Mouse (Mus musculus): ENCODE results near the gene Pld5. TPM values are rescaled to one million over a fixed set of nuclear protein-coding genes. Genes with fewer than 3 reads are reported as not detected.

Pld5 gene
- total RNA-seq (2014; fragmentation: Nextera tagmentation) (not detected in 2 replicates), total RNA-seq (2017) (not detected in 2 replicates)

DNA sequence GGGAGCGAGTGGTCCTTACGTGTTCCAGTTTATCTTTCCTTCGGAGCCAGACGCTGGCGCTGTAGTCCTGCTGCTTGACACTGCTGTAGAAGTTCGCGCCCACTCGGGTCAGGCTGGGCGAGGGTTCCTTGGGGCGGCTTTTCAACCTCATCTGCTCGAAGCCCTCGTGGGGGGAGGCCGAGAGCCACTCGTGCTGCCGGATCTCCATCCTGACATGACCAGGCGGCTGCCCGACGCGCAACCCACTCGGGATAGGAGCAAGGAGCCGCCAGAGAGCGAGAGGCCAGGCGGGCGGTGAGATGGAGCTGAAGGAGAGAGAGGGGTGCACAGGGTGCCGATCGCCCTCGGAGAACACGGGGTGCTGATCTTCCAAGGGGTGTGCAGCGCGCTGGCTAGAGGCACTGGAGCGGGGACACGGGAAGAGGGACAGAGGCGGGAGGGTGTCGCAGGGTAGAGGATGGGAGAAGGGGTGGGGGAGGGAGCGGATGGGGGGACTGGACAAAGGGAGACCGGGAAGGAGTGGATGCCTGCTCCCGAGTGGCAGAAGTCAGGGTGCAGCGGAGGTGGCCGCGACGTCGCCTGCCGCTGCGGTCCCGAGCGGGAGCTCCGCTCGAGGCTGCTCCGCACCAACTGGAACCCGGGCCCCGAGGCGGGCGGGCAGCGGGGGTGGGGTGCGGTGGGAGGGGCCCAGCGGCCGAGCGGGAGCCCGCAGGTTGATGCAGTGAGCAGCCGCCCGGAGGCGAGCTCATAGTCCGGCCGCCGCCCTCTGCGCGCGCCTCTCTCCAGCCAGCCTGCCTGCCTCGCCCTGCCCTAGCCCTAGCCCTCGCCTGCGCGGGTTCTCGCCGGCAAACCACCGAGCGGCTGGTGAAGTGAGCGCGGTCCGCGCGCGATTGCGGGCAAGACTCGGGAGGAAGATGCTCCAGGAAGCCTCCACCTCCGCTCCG is at the start of gene Pld5:
Gene Pld5 (minus strand): TSS at position 646 of the 944 bp plus-strand sequence.
- 0 out of 2 replicates have a peak, but pooled peaks have one; percentile 18 for ATAC-seq (replicated peaks; ENCODE audit: low FRiP score, low TSS enrichment, poor library complexity, severe bottlenecking)

DNA sequence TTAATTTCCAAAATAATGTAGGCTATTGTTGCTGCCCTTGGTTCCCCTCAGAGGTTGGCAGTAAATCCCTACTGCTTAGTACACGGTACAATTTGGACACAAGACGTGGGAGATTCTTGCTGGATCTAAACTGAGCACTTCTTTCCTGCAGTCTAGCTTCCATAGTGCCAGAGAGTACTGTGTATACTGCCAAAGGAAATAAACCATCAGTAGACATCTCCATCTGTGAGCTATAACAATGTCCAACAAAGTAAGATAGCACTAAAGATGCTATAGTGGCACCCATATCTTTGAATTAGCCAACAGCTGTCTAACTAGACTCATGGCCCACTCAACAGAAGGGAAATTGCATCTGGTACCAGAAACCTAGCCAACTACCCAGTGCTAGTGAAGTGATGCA is 40.0 kb upstream of the Pld5 start:
- ATAC-seq (replicated peaks; ENCODE audit: low FRiP score, low TSS enrichment, poor library complexity, severe bottlenecking) = no peak

DNA sequence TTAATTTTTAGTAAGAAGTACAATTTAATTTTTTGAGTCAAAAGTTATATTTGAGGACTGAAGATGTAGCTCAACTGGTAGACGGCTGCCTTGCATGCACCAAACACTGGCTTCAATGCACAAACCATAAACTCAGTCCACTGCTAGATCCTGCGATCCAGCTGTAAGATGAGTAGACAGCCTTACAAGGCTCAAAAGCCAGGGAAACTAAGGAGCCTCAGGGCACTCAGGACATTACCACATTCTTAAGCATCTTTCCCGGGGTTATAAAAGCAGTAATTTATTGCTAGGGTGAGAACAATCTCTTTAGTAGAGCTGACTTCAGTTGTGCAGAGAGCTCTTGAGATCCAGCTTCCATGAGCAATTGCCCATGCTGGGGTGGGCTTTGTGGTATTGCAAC is 35.1 kb upstream of the Pld5 start:
- no peak for ATAC-seq (replicated peaks; ENCODE audit: low FRiP score, low TSS enrichment, poor library complexity, severe bottlenecking)

DNA sequence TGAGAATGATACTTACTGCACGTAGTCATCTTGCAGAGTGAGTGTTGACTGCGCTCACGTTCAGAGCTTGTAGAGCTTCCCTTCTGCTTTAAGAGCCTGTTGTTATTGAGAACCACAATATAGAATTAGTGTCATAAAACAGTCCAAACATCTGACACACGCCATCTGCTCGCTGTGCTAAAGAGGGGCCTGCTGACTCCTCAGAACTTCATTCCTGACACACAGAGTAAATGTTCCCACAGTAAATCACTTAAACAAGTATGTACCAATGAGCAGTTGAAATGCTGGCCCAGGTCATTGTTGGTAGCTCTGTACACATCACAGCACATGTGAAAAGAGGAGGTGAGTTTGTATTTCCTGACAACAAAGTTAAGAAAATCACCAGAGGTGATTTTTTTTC is 14.3 kb upstream of the Pld5 start:
- ATAC-seq (replicated peaks; ENCODE audit: low FRiP score, low TSS enrichment, poor library complexity, severe bottlenecking) = no peak

DNA sequence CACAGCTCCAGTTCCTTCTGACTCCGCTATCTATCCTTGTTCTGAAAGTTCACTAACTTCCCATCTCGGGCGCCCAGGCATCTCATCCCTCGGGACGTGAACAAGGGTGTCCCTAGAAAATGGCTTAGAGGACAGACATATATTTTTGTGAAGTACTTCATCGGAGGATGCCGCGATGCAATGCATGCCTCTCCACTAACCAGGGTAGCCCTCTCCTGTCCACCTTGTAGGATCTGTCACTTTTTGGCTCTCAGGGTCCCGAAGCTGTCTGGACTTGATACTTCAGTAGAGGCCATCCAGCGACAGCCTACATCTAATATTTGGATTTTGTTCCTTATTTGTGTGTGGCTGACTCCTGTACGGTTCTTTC is 484 bp upstream of the Pld5 start:
- ATAC-seq (replicated peaks; ENCODE audit: low FRiP score, low TSS enrichment, poor library complexity, severe bottlenecking) = no peak

DNA sequence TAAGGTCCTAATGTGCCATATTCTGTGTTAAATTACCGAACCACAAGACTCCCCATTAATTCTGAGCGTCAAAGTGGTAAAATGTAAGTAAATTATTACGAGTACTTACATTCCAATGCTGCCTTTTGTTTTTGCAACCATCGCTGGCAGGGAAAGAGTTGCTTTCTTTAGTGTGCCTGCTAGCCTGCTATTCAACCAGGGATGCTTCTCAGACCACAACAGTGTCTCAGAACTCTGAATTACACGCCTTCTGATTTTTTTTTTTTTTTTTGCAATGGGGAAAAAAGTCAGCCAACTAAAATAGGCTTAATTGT is 26.4 kb downstream of the Pld5 start:
- no peak for ATAC-seq (replicated peaks; ENCODE audit: low FRiP score, low TSS enrichment, poor library complexity, severe bottlenecking)

DNA sequence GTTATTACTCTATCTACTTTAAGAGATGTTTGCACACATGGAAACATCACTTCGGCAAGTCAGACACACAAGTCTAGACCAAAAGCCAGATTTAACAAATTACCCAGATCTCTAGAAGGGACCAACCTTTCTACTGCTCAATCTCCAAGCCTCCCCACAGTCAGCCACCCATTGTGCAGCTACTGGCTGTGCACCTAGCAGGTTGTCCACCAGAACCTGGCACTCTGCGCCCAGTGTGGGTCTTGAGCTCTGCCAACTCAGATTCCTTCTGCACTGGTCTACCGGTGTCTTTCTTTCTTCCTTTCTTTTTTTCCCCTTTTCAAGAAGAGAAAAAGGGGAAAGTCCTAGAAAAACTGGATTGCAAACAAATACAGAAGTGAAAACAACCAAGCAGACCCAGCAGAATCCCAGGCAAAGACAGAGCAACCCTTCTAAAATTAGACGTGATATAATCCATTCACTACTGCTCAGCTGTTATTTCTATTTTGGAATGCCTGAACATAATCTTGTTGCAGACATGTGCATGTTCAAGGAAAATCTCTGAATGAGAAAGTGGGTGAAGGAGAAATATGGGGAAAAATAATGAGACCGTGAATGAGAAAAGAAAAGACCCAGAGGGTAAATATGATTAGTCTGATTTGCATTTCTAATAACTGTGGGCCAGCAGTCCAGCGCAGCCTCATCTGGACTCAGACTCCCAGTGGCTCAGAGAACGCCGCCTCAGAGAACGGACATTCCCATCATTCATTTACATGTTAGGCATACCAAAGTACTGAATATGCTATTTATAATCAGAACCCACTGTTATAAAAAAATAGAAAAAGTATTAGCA is 27.0 kb downstream of the Pld5 start:
- ATAC-seq (replicated peaks; ENCODE audit: low FRiP score, low TSS enrichment, poor library complexity, severe bottlenecking) = no peak

DNA sequence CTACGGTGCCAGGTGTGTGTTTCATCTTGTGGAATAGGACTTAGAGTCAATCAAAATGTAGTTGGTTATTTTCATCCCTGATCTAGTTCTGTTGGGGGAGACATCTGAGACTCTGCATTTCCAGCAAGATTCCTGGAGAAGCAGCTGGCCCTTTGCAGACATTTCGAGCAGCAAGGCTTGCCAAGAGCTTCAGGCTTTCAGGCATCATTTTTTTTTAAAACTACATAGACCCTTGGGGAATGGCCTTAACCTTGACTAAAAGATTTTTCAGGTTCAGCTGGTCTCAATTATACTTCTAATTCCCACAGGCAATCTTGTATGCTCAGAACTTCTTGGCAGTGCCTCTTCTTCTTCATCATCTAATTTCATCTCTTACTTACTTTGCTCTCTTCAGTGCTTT is 35.9 kb downstream of the Pld5 start:
- no peak for ATAC-seq (replicated peaks; ENCODE audit: low FRiP score, low TSS enrichment, poor library complexity, severe bottlenecking)

DNA sequence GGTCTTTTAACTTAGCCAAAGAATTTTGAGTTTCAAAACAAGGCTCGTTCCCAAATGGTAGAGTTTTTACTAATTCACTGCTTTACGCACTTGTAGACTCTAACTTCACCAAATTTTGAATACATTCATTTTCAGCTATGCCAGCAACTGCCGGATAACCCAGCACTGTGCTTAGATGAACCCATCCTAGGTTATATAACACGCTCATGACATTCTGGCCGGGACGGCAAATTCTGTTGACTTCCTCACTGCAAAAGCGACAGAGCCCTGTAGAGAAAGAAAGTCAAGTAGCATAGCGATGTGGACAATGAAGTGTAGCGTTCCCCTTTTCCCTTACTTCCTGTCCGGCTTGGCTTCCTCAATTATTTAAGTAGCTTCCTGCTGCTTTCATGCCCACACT is 51.3 kb downstream of the Pld5 start:
- no peak for ATAC-seq (replicated peaks; ENCODE audit: low FRiP score, low TSS enrichment, poor library complexity, severe bottlenecking)

DNA sequence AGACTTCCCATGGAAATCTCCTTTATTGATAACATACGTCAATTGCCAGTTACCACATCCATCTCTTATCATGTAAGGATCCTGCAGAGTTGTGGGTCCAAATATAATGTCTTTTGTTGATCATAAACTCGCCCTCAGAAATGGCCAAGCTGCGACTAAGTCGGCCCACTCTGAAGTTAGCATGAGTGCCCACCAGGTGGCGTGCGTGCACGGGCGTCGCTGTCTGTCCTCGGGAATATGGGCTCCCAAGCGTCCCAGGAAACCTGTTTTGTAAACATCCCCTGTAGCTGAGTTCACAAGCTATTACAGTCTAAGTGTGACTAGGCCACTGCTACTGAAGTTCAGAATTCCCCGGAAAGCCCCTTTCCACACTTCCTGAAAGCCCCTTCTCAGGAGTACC is 51.9 kb downstream of the Pld5 start:
- peak; percentile 88 for ATAC-seq (replicated peaks; ENCODE audit: low FRiP score, low TSS enrichment, poor library complexity, severe bottlenecking)

DNA sequence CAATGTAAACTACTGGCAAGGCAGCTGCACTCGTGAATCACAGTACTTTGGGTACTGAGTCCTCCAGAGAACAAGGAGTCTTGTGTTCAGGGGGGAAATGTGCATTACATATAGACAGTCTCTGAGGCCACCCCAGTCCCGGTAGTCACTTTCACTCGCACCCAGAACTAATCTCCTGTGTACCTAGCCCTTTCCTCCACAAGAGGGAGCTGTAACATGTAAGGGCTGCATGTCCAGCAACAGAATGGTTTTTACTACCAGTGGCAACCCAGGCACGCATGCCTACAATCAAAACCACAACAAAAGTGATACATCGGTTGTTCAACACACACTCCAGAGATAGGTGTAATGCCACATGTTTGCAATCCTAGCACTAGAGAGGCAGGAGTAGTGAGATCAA is 56.9 kb downstream of the Pld5 start:
- ATAC-seq (replicated peaks; ENCODE audit: low FRiP score, low TSS enrichment, poor library complexity, severe bottlenecking) = no peak

DNA sequence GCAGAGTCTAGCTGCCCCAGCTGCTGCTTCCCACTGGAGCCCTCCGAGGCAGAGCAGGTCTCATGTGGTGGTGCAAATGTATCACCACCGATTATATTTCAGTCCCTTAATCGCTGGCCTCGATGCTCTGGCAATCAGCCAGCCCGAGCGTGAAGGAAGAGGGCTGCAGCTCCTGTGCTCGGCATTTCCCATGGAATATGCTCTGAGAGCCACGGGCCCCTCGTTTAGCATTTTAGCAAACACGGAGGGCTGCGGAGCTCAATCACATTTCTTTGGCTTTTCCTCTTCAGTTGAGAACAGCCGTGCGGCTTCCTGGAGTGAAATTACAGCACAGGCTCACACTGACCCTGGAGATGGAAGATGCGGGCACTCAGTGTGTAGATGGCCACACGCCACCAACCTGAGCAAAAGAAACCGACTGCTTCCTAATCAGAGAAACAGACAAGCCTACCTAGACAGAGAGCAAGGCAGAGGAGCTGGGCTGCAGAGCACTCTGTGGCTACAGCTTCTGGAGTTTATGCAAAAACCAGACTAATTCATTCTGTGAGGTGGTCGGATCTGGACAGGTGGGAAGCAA is 61.4 kb downstream of the Pld5 start:
- ATAC-seq (replicated peaks; ENCODE audit: low FRiP score, low TSS enrichment, poor library complexity, severe bottlenecking) = no peak

DNA sequence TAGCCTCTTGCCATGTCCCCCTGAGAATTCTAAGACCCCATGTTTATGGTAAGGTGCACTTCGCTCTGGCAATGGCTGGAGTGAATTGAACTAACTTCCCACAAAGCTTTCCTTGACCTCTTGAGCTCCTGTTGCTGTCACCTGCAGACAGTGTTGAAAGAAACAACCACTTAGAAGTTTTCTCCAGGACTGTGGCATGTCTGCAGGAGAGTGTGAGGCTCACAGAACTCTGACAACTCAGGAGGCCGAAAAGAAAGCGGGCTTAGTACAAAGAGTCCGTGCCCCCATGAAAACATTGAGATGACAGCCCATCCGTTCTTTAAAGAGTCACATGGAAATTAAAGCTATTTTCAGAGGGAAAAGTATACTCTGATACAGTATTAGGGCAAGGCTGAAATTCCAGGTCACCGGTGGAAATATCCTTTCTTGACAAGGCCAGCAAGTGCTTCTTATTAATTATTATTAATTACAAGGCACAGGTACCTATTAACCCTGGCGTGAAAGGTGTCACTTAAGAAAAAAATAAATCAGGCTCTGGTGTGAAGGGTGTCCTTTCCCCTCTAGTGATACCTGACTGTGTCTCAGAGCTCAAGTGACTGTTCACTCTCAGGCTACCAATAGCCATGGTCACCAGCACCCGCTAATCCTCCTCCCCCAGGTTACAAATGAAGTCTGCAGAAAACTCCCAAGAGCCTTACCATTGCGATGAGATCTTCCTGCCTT is 62.0 kb downstream of the Pld5 start:
- ATAC-seq (replicated peaks; ENCODE audit: low FRiP score, low TSS enrichment, poor library complexity, severe bottlenecking) = no peak

DNA sequence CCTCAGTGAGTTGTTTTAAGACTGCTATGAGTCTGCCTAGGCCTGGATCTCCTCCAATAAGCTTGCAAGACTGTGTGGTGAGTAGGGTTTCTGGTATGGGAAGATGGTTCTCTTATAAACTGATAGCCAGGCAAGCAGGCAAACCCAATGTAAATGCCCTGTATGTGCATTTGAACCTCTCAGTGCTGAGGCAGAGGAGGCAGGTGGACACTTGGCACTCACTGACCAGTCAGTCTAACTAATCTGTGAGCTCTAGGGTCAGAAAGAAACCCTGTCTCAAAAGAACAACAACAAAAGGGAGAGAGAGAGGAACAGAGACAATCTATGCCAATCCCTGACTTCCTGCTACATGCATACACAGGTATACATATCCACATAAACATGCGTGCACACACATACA is 64.3 kb downstream of the Pld5 start:
- no peak for ATAC-seq (replicated peaks; ENCODE audit: low FRiP score, low TSS enrichment, poor library complexity, severe bottlenecking)

DNA sequence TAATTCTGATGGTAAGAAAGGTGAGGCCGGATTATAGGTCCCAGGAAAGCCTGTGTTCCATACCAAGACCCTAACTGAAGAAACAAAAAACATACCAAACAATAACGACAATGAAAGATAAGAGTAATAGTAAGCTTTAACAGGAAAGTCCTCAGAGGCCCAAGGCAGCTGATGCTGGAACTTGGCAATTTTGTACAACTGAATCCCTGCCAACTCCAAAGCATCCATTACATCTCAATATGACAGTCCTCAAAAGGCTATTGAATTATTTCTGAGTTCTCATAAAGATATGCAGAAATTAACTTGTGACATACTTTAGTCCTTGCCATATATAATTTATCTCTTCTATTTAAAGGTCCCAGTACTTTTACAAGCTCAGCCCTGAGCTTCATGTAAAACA is 67.1 kb downstream of the Pld5 start:
- no peak for ATAC-seq (replicated peaks; ENCODE audit: low FRiP score, low TSS enrichment, poor library complexity, severe bottlenecking)

DNA sequence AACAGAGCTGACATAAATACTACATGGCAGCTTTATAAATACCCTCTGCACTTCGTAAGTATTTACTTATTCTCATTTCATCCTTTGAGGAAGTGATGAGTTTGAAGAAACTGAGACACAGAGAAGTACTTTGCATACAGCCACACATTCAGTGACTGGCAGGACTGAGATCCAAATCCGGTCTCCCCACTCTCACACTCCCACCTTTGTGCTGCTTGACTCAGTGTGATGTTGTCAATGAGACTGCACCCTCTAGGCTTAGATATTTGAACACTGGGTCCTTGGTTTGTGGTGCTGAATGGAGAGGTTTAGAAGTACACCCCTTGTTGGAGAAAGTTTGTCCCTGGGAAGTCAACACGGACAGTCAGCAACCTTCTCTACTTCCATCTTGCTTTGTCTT is 72.8 kb downstream of the Pld5 start:
- no peak for ATAC-seq (replicated peaks; ENCODE audit: low FRiP score, low TSS enrichment, poor library complexity, severe bottlenecking)

DNA sequence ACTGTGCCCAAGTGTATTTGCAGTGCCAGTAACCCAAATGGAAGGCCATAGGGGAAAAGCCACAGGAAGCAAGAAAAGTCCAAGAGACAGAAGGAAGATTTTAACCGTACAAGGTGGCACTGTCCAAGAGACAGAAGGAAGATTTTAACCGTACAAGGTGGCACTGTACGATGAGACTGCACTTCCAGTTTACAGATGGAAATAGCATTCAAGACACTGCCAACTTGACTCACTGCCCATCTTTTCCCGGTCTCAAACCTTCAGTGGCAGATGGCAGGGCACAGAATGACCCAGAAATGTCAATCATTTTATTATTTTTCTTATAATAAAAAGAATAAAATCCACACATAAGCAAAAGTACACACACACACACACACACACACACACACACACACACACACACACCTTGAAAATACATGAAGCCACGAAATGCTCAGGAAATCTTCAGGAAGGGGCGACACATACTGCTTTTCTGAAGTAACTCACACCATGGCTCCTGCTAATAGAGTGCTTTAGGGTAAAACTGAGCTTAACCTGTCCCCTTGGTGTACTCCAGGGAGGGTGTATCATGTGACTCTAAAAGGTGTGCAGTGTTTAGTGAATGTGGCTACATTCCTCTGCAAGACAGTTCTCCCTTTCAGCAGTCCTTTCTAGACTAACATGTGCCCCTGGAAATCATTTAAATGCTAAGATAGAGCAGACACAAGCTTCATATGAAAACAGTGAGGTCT is 77.9 kb downstream of the Pld5 start:
- ATAC-seq (replicated peaks; ENCODE audit: low FRiP score, low TSS enrichment, poor library complexity, severe bottlenecking) = no peak

DNA sequence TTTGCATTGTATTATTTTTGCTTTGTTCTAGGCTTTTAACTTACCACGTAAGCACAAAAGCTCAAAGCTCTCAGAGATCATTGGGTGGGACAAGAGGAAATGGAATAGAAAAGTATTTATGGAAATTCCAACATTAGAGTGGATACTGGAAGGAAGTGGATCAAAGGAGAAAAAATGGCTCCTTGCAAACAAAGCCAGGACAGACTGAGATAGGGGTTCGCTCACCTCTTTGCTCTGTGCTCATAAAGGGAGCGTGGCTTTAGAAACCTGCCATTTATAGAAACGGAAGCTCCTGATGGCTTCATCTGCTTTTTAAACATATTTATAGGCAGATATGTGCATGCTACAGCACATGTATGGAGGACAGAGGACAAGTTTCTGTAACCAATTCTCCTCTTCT is 78.8 kb downstream of the Pld5 start:
- ATAC-seq (replicated peaks; ENCODE audit: low FRiP score, low TSS enrichment, poor library complexity, severe bottlenecking) = no peak

DNA sequence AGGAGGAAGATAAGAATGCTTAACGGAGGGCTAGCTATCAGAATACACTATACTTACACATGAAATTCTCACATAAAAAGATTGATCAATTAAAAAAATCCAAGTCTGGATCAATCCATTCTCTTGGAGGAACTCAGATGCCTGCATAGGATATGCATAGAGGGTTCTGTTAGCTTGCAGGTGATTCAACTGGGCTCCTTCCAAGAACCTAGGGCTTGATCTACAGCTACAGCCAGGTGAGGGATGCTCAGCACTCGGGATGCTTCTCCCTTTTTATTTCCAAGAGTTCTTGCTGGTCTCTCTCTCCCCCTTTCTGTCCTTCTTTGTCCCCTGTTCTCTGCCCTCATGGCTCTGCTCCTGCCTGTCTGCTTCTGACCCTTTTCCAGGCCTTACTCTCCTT is 80.4 kb downstream of the Pld5 start:
- ATAC-seq (replicated peaks; ENCODE audit: low FRiP score, low TSS enrichment, poor library complexity, severe bottlenecking) = no peak
